Mouse (Mus musculus) hindbrain, embryonic 16.5 days (tissue): ENCODE measurements at regions not wholly inside any gene's neighbourhood (a gene's known extent, or its start where the extent isn't known, plus 50 kb on each side); places are given as distances from the start of the nearest gene placed in this dataset.

ENCODE experiments used
- ATAC-seq: fragments of 200-750 bp; cut with Nextera tagmentation; 2 replicates; pipeline ENCODE4 v1.8.0; 2017; ENCODE audit warnings: moderate TSS enrichment, moderate library complexity
- H3K27ac ChIP-seq: fragments of 300-500 bp; sonication (generic); 2 replicates; pipeline ENCODE4 v1.5.1; 2014; ENCODE audit warnings: low read depth, mild to moderate bottlenecking, control low read depth, low read length, moderate library complexity
- H3K27me3 ChIP-seq: fragments of 300-500 bp; sonication (generic); replicated peaks from 2 replicates; pipeline ENCODE4 v1.6.1; 2014; ENCODE audit warnings: low read length; ENCODE audit not compliant: control insufficient read depth, insufficient read depth
- H3K36me3 ChIP-seq: fragments of 300-500 bp; sonication (generic); 2 replicates; pipeline ENCODE4 v1.6.1; 2014; ENCODE audit warnings: mild to moderate bottlenecking, low read length, moderate library complexity, mixed read lengths; ENCODE audit not compliant: control insufficient read depth, insufficient read depth
- H3K4me1 ChIP-seq: fragments of 300-500 bp; sonication (generic); 2 replicates; pipeline ENCODE4 v1.6.1; 2014; ENCODE audit warnings: low read depth, low read length; ENCODE audit not compliant: control insufficient read depth, insufficient read depth
- H3K4me2 ChIP-seq: fragments of 300-500 bp; sonication (generic); 2 replicates; pipeline ENCODE4 v1.6.1; 2014; ENCODE audit warnings: mild to moderate bottlenecking, low read length, control low read depth, moderate library complexity
- H3K4me3 ChIP-seq: fragments of 300-500 bp; sonication (generic); 2 replicates; pipeline ENCODE4 v1.5.1; 2014; ENCODE audit warnings: mild to moderate bottlenecking, low read length, control low read depth, moderate library complexity
- H3K9ac ChIP-seq: fragments of 300-500 bp; sonication (generic); 2 replicates; pipeline ENCODE4 v1.6.1; 2014; ENCODE audit warnings: low read depth, mild to moderate bottlenecking, control low read depth, low read length, moderate library complexity
- H3K9me3 ChIP-seq: fragments of 300-500 bp; sonication (generic); 2 replicates; pipeline ENCODE4 v1.6.1; 2014; ENCODE audit warnings: mild to moderate bottlenecking, low read length, moderate library complexity; ENCODE audit not compliant: control insufficient read depth
- WGBS: fragments of 180-500 bp; shearing (Covaris S2); extraction: QIAGEN DNeasy Blood & Tissue Kit; methylation state at CpG from one replicate; pipeline ENCODE4 v1.1.7; 2014; 5-methylcytosine and 5-hydroxymethylcytosine counted together

DNA sequence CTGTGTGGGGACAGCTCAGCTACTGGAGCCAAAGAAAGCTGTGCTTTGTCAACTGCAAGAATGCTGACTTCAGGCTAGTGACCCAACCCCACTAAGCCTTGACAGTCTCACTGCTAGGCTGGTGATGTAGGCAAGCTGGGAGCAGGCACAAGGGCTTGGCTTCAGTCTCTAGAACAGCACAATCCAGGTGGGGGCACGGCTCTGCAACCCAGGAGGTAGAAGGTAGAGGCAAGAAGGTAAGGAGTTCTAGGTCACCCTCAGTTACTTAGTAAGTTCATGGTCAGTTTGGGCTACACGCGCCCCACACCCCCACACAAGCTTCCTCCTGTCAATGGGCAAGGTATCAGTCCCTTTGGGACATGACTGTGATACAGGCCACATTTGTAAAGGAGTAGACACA is 54.2 kb upstream of the 1700021F07Rik start:
- no peaks in the 10 kb centered on the region for H3K36me3 ChIP-seq
- no peaks in the 10 kb centered on the region for H3K9me3 ChIP-seq
- H3K27ac ChIP-seq = no peak overlapping the region
- no peak overlapping the region for H3K4me3 ChIP-seq
- no peak for ATAC-seq
- H3K4me2 ChIP-seq = no peak overlapping the region
- no peak overlapping the region for H3K9ac ChIP-seq
- WGBS = 88% methylated on average over 3 of the region's 3 CpGs
- H3K27me3 ChIP-seq = no peaks in the 10 kb centered on the region
- no peaks in the 10 kb centered on the region for H3K4me1 ChIP-seq

DNA sequence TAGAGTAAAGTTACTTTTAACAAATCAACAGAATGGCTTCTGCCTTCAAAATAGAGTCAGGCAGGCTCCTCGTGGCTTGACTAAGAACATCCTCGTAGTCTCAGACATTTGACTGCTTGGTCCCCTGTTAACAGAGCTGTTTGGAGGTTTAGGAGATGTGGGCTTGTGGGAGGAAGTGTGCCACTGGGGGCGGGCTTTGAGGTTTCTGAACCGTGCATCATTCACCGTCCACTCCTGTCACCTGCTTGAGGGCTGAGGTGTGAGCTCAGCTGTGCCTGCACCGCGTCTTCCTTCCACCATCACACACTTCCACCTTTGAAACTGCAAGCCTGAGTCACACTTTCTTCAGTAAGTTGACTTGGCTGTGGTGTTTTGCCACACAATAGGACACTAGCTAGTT is 52.6 kb upstream of the 1700021F07Rik start:
- WGBS = 83% methylated on average over 7 of the region's 7 CpGs
- H3K36me3 ChIP-seq = no peaks in the 10 kb centered on the region
- no peak overlapping the region for H3K27ac ChIP-seq
- no peaks in the 10 kb centered on the region for H3K4me1 ChIP-seq
- no peak overlapping the region for H3K9ac ChIP-seq
- H3K27me3 ChIP-seq = no peaks in the 10 kb centered on the region
- no peak overlapping the region for H3K4me2 ChIP-seq
- H3K9me3 ChIP-seq = no peaks in the 10 kb centered on the region
- no peak for ATAC-seq
- H3K4me3 ChIP-seq = no peak overlapping the region
